Mouse (Mus musculus) hindbrain, embryonic 14.5 days (tissue): ENCODE data around the gene Prlhr. TPM values are rescaled to one million over a fixed set of nuclear protein-coding genes. Genes with fewer than 3 reads are reported as not detected.

Experiments
- ATAC-seq: fragments of 200-750 bp; cut with Nextera tagmentation; 2 replicates; pipeline ENCODE4 v1.8.0; 2017; ENCODE audit warnings: moderate number of reproducible peaks, mild to moderate bottlenecking, moderate TSS enrichment, moderate library complexity; ENCODE audit not compliant: low FRiP score
- DNase-seq: peaks from one replicate; pipeline ENCODE4 v3.0.0-alpha.2; 2015; ENCODE audit warnings: low spot score
- H3K27ac ChIP-seq: fragments of 300-500 bp; sonication (generic); 2 replicates; pipeline ENCODE4 v1.5.1; 2014; ENCODE audit warnings: mild to moderate bottlenecking, moderate library complexity
- H3K27me3 ChIP-seq: fragments of 300-500 bp; sonication (generic); 2 replicates; pipeline ENCODE4 v1.6.1; 2014; ENCODE audit warnings: mild to moderate bottlenecking, low read length, mixed read lengths; ENCODE audit not compliant: control insufficient read depth, insufficient read depth
- H3K36me3 ChIP-seq: fragments of 300-500 bp; sonication (generic); replicated peaks from 2 replicates; pipeline ENCODE4 v1.6.1; 2014; ENCODE audit not compliant: control insufficient read depth, insufficient read depth
- H3K4me1 ChIP-seq: fragments of 300-500 bp; sonication (generic); replicated peaks from 2 replicates; pipeline ENCODE4 v1.6.1; 2014; ENCODE audit warnings: antibody characterized with exemption, low read length, mixed read lengths; ENCODE audit not compliant: control insufficient read depth, insufficient read depth
- H3K4me2 ChIP-seq: fragments of 300-500 bp; sonication (generic); replicated peaks from 2 replicates; pipeline ENCODE4 v1.6.1; 2014; ENCODE audit warnings: mild to moderate bottlenecking, moderate library complexity
- H3K4me3 ChIP-seq: fragments of 300-500 bp; sonication (generic); replicated peaks from 2 replicates; pipeline ENCODE4 v1.5.1; 2014; ENCODE audit warnings: mild to moderate bottlenecking, low read length
- H3K9ac ChIP-seq: fragments of 300-500 bp; sonication (generic); 2 replicates; pipeline ENCODE4 v1.6.1; 2014
- H3K9me3 ChIP-seq: fragments of 300-500 bp; sonication (generic); 2 replicates; pipeline ENCODE4 v1.6.1; 2016; ENCODE audit warnings: low read length; ENCODE audit not compliant: control insufficient read depth
- WGBS: fragments of 180-500 bp; shearing (Covaris S2); extraction: QIAGEN DNeasy Blood & Tissue Kit; methylation state at CpG from one replicate; pipeline ENCODE4 v1.1.7; 2014; 5-methylcytosine and 5-hydroxymethylcytosine counted together
- polyA plus RNA-seq: library from polyadenylated mRNA; unstranded; fragments of >200 nt; fragmentation: Nextera tagmentation; extraction: Ambion mirVana; gene quantifications from 2 replicates; pipeline ENCODE4 v1.2.1, GENCODE M21; 2014

Prlhr gene
- polyA plus RNA-seq, 1 experiment from 2014 or later, result 0.32 TPM

DNA sequence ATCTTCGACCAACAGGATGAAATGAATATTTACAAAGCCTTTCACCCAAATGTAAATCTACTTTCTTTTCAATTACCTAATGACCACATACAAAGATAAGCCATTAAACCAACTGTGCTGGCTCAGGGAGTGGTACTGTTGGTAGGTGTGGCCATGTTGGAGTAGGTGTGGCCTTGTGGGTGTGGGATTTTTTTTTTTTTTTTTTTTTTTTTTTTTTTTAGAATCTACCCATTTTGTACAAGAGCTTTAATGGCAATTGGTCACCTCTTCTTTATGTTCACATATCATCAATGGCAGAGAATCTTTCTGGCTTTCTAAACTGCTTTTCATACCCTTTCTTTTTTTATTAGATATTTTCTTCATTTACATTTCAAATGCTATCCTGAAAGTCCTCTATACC is 12.3 kb downstream of the Prlhr start:
- Histone ChIP-seq H3K4me1 (no peaks in the 10 kb centered on the region), H3K9me3 (no peaks in the 10 kb centered on the region), H3K27me3 (no peaks in the 10 kb centered on the region), H3K4me2 (no peak overlapping the region), H3K4me3 (no peak overlapping the region), H3K9ac (no peak overlapping the region), H3K27ac (no peak overlapping the region), H3K36me3 (no peaks in the 10 kb centered on the region)
- no peak for ATAC-seq
- no peak for DNase-seq
- WGBS, result 82% methylated on average over 1 of the region's 1 CpGs

DNA sequence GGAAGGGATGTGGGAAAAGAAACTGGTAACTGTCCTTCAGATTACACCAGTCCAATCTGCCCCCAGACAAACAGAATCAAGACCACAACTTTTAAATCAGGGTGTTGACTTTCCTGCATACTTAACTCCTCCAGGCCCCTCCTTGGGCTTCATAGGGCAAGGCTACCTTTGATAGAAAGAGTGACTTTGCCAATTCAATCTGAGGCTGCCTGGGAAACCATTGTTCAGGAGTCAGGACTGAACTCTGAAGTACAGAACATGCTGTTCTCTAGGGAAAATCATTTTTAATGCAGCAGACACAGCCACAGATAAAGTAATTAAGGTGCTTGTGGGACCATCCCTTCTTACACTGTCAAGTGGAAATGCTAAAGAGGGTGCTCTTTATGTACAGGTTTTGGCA is 27.6 kb downstream of the Prlhr start:
- Histone ChIP-seq H3K4me3 (no peak overlapping the region), H3K27ac (no peak overlapping the region), H3K4me1 (no peaks in the 10 kb centered on the region), H3K27me3 (no peaks in the 10 kb centered on the region), H3K9ac (no peak overlapping the region), H3K9me3 (no peaks in the 10 kb centered on the region), H3K4me2 (no peak overlapping the region), H3K36me3 (no peaks in the 10 kb centered on the region)
- ATAC-seq (no peak), DNase-seq (no peak)

DNA sequence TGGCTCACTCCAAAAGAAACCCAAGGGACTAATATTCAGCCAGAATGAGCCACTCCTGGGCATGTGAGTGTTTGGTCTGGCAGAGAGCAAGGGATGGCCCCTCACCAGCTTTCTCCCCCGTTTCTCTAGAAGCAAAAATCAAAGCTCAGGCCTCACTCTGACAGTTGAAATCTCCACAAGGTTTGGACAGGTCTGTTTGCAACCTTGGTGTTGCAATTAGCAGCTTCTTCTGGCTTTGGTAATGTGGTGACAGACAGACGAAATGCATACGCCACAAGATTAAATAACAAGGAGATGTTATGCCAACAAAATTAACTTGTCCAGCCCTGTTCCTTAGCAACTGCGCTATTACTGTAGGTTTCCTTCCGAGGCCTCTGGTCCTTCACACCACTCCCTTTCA is 28.0 kb downstream of the Prlhr start:
- Histone ChIP-seq H3K4me2 (no peak overlapping the region), H3K27me3 (no peaks in the 10 kb centered on the region), H3K9ac (no peak overlapping the region), H3K4me3 (no peak overlapping the region), H3K9me3 (no peaks in the 10 kb centered on the region), H3K36me3 (no peaks in the 10 kb centered on the region), H3K27ac (no peak overlapping the region), H3K4me1 (no peaks in the 10 kb centered on the region)
- 66% methylated on average over 5 of the region's 5 CpGs for WGBS
- ATAC-seq (no peak), DNase-seq (no peak)

DNA sequence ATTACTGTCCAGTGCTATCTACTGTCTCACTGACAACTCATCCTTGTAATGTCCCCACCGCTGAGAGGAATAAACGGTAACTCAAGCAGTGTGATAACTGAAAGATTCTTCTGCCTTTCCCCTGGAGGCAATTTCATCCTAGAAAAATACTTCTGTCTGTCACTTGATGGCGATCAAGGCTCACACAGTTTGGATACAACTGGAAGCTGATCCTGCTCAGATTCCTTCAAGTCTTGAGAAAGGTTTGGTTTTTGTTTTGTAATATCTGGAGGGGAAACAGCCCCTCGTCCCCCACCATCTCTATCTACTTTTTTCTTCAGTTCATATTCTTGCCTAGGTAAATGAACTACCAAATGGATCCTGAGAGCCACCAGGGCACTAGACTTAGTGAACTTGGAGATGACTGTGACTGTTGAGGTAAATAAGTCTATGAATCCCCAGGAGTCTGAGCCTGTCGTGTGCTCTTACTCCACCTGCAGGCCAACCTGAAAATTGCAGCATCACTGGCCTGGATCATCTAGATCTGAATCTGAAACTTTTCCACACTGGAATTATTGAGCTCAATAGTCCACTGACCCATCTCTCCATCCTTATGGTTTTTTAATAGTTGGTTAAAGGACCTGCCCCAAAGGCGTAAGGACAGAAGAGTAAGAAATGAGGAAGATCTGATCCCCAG is 30.4 kb downstream of the Prlhr start:
- no peaks in the 10 kb centered on the region for H3K4me1 ChIP-seq
- H3K4me2 ChIP-seq, result no peak overlapping the region
- DNase-seq (peak; percentile 58), ATAC-seq (no peak)
- whole genome bisulfite sequencing, result 54% methylated on average over 6 of the region's 6 CpGs
- H3K27ac ChIP-seq, result no peak overlapping the region
- H3K4me3 ChIP-seq, result no peak overlapping the region
- H3K9ac ChIP-seq, result no peak overlapping the region
- no peaks in the 10 kb centered on the region for H3K9me3 ChIP-seq
- no peaks in the 10 kb centered on the region for H3K27me3 ChIP-seq
- H3K36me3 ChIP-seq, result no peaks in the 10 kb centered on the region

DNA sequence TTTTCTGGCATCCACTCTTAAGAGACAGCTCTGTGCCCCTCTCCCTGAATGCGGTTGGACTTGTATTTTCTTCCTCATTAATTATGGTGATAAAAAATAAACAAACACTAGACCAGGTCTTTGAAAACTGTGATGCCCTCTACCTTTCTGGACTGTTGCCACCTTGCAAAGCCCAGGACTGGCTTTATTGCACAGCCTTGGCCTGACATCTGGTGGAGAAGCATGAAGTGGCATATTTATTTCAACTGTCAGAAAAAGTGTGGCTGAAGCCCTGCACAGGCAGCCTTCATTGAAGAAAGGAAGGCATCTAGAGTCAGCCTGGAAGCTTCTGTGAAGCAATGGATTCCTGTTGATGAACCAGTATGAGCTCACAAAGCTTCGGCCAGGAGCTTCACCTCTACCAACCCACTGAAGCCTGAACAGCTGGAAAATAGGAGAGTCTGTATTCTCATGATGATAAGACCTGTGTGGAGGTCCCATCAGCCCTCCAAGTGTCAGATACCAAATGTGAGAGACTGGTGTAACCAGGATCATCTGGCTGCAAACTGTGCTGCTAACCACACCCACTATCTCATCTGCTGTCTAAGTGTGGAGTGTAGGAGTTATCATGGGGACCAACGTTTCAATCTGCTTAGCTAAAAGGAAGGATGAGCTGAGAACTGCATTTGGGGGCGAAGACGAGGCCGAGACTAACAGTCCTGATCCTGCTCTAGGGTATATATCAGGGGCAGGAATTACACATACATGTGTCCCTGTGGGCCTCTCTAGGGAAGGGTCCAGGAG is 35.6 kb downstream of the Prlhr start:
- ATAC-seq (no peak), DNase-seq (no peak)
- no peak overlapping the region for H3K4me2 ChIP-seq
- H3K36me3 ChIP-seq, result no peaks in the 10 kb centered on the region
- no peak overlapping the region for H3K27ac ChIP-seq
- no peaks in the 10 kb centered on the region for H3K9me3 ChIP-seq
- no peak overlapping the region for H3K9ac ChIP-seq
- H3K4me1 ChIP-seq, result no peaks in the 10 kb centered on the region
- 94% methylated on average over 6 of the region's 6 CpGs for WGBS
- no peak overlapping the region for H3K4me3 ChIP-seq
- H3K27me3 ChIP-seq, result no peaks in the 10 kb centered on the region

GRCm38 (mm10) chr19:60417611-60418010 is 50.5 kb downstream of the Prlhr start:
- no peaks in the 10 kb centered on the region for H3K27me3 ChIP-seq

More at GRCm38 (mm10) chr19:60417611-60418010, 50.5 kb downstream of the Prlhr start:
- no peaks in the 10 kb centered on the region for H3K4me1 ChIP-seq
- no peak for ATAC-seq
- no peaks in the 10 kb centered on the region for H3K9me3 ChIP-seq
- 79% methylated on average over 1 of the region's 1 CpGs for WGBS
- H3K36me3 ChIP-seq, result no peaks in the 10 kb centered on the region
- no peak overlapping the region for H3K27ac ChIP-seq
- no peak overlapping the region for H3K4me2 ChIP-seq
- no peak overlapping the region for H3K4me3 ChIP-seq
- peak; percentile 70 for DNase-seq
- no peak overlapping the region for H3K9ac ChIP-seq

Other genes with a start within 250 kb of the Prlhr start
- 60.9 and 67.1 TPM in 2 replicates for gene Fam204a, start 241.6 kb downstream of the Prlhr start, polyA plus RNA-seq
- 27.3 and 32.3 TPM in 2 replicates for gene Cacul1, start 112.7 kb upstream of the Prlhr start, polyA plus RNA-seq